Mouse (Mus musculus) forebrain, embryonic 12.5 days (tissue): Measurements from ENCODE around the gene Taf8. TPM values are rescaled to one million over a fixed set of nuclear protein-coding genes. Genes with fewer than 3 reads are reported as not detected.

Source experiments
- ATAC-seq: fragments of 200-750 bp; cut with Nextera tagmentation; 2 replicates; pipeline ENCODE4 v1.8.0; 2017; ENCODE audit warnings: moderate TSS enrichment; ENCODE audit not compliant: low FRiP score
- H3K27ac ChIP-seq: fragments of 300-500 bp; sonication (generic); 2 replicates; pipeline ENCODE4 v1.5.1; 2016; ENCODE audit warnings: mild to moderate bottlenecking
- H3K27me3 ChIP-seq: fragments of 300-500 bp; sonication (generic); 2 replicates; pipeline ENCODE4 v1.6.1; 2016; ENCODE audit warnings: mild to moderate bottlenecking
- H3K36me3 ChIP-seq: fragments of 300-500 bp; sonication (generic); replicated peaks from 2 replicates; pipeline ENCODE4 v1.6.1; 2016; ENCODE audit warnings: mild to moderate bottlenecking
- H3K4me1 ChIP-seq: fragments of 300-500 bp; sonication (generic); 2 replicates; pipeline ENCODE4 v1.6.1; 2016
- H3K4me2 ChIP-seq: fragments of 300-500 bp; sonication (generic); 2 replicates; pipeline ENCODE4 v1.6.1; 2016; ENCODE audit warnings: mild to moderate bottlenecking, moderate library complexity
- H3K4me3 ChIP-seq: fragments of 300-500 bp; sonication (generic); replicated peaks from 2 replicates; pipeline ENCODE4 v1.5.1; 2016; ENCODE audit warnings: mild to moderate bottlenecking
- H3K9ac ChIP-seq: fragments of 300-500 bp; sonication (generic); 2 replicates; pipeline ENCODE4 v1.6.1; 2016; ENCODE audit warnings: mild to moderate bottlenecking
- H3K9me3 ChIP-seq: fragments of 300-500 bp; sonication (generic); 2 replicates; pipeline ENCODE4 v1.6.1; 2016
- WGBS: fragments of 180-500 bp; shearing (Covaris S2); methylation state at CpG from one replicate; pipeline ENCODE4 v1.1.7; 2016; 5-methylcytosine and 5-hydroxymethylcytosine counted together
- polyA plus RNA-seq: library from polyadenylated mRNA; unstranded; fragments of >200 nt; fragmentation: Nextera tagmentation; extraction: Ambion mirVana; gene quantifications from 2 replicates; pipeline ENCODE4 v1.2.1, GENCODE M21; 2016

The Taf8 gene
- polyA plus RNA-seq, 1 experiment from 2014 or later, result 31.1 TPM

- Histone ChIP-seq H3K9me3 (no peaks in the 10 kb centered on the region), H3K4me2 (peak overlapping the region; percentile 89), H3K27ac (peak overlapping the region; percentile 67), H3K4me3 (peak overlapping the region; percentile 71), H3K36me3 (peaks cover 27% of the 10 kb centered on the region), H3K9ac (peak overlapping the region; percentile 68), H3K27me3 (no peaks in the 10 kb centered on the region), H3K4me1 (peaks cover 22% of the 10 kb centered on the region)
- WGBS, result 11% methylated on average over 11 of the region's 11 CpGs
- ATAC-seq, result no peak
Measured at GRCm38 (mm10) chr17:47501531-47501930, 561 bp downstream of the Taf8 start.

GRCm38 (mm10) chr17:47494132-47494531 is 8.0 kb downstream of the Taf8 start:
- WGBS, result 90% methylated on average over 11 of the region's 11 CpGs
- H3K36me3 ChIP-seq, result peaks cover 89% of the 10 kb centered on the region

GRCm38 (mm10) chr17:47493653-47494052 is 8.4 kb downstream of the Taf8 start:
- H3K27me3 ChIP-seq, result no peaks in the 10 kb centered on the region
- H3K9me3 ChIP-seq, result no peaks in the 10 kb centered on the region
- H3K27ac ChIP-seq, result no peak overlapping the region
- H3K36me3 ChIP-seq, result peaks cover 89% of the 10 kb centered on the region
- no peak overlapping the region for H3K9ac ChIP-seq
- H3K4me3 ChIP-seq, result no peak overlapping the region
- 91% methylated on average over 6 of the region's 6 CpGs for WGBS
- no peaks in the 10 kb centered on the region for H3K4me1 ChIP-seq
- ATAC-seq, result no peak
- H3K4me2 ChIP-seq, result no peak overlapping the region

More at GRCm38 (mm10) chr17:47494132-47494531, 8.0 kb downstream of the Taf8 start:
- Histone ChIP-seq H3K9me3 (no peaks in the 10 kb centered on the region), H3K9ac (no peak overlapping the region), H3K4me2 (no peak overlapping the region), H3K27me3 (no peaks in the 10 kb centered on the region), H3K27ac (no peak overlapping the region), H3K4me1 (no peaks in the 10 kb centered on the region), H3K4me3 (no peak overlapping the region)
- no peak for ATAC-seq

- no peak overlapping the region for H3K4me2 ChIP-seq
- ATAC-seq, result no peak
- 87% methylated on average over 6 of the region's 6 CpGs for WGBS
Measured at GRCm38 (mm10) chr17:47492731-47493130, 9.4 kb downstream of the Taf8 start.

GRCm38 (mm10) chr17:47490791-47491190 is 11.3 kb downstream of the Taf8 start:
- Histone ChIP-seq H3K4me1 (peaks cover 2% of the 10 kb centered on the region; the same call in 1 of the 2 replicates), H3K27me3 (no peaks in the 10 kb centered on the region), H3K4me2 (no peak overlapping the region), H3K4me3 (no peak overlapping the region), H3K27ac (no peak overlapping the region), H3K9ac (no peak overlapping the region), H3K9me3 (no peaks in the 10 kb centered on the region), H3K36me3 (peaks cover 73% of the 10 kb centered on the region)
- 85% methylated on average over 9 of the region's 9 CpGs for WGBS
- ATAC-seq, result no peak

More at GRCm38 (mm10) chr17:47492731-47493130, 9.4 kb downstream of the Taf8 start:
- Histone ChIP-seq H3K9me3 (no peaks in the 10 kb centered on the region), H3K27me3 (no peaks in the 10 kb centered on the region), H3K27ac (no peak overlapping the region), H3K36me3 (peaks cover 86% of the 10 kb centered on the region), H3K4me3 (no peak overlapping the region), H3K9ac (no peak overlapping the region), H3K4me1 (no peaks in the 10 kb centered on the region)

GRCm38 (mm10) chr17:47485791-47486190 is 16.3 kb downstream of the Taf8 start:
- peaks cover 10% of the 10 kb centered on the region; the same call in 1 of the 2 replicates for H3K4me1 ChIP-seq
- H3K27ac ChIP-seq, result no peak overlapping the region
- peaks cover 24% of the 10 kb centered on the region for H3K36me3 ChIP-seq
- H3K4me2 ChIP-seq, result no peak overlapping the region
- no peak overlapping the region for H3K4me3 ChIP-seq
- no peaks in the 10 kb centered on the region for H3K27me3 ChIP-seq
- H3K9me3 ChIP-seq, result no peaks in the 10 kb centered on the region
- 83% methylated on average over 3 of the region's 3 CpGs for WGBS
- no peak overlapping the region for H3K9ac ChIP-seq
- no peak for ATAC-seq

- peaks cover 16% of the 10 kb centered on the region for H3K36me3 ChIP-seq
- no peak for ATAC-seq
- 8% methylated on average over 3 of the region's 3 CpGs for WGBS
Measured at GRCm38 (mm10) chr17:47484993-47485392, 17.1 kb downstream of the Taf8 start.

GRCm38 (mm10) chr17:47484241-47484921 is 17.7 kb downstream of the Taf8 start:
- no peak overlapping the region for H3K4me2 ChIP-seq
- no peak overlapping the region for H3K27ac ChIP-seq
- no peaks in the 10 kb centered on the region for H3K27me3 ChIP-seq
- no peak for ATAC-seq
- H3K9ac ChIP-seq, result no peak overlapping the region; the same call in 1 of the 2 replicates
- H3K4me1 ChIP-seq, result peaks cover 10% of the 10 kb centered on the region; the same call in 1 of the 2 replicates
- H3K36me3 ChIP-seq, result peaks cover 10% of the 10 kb centered on the region
- H3K9me3 ChIP-seq, result no peaks in the 10 kb centered on the region
- H3K4me3 ChIP-seq, result no peak overlapping the region
- WGBS, result 15% methylated on average over 1 of the region's 1 CpGs

More at GRCm38 (mm10) chr17:47484993-47485392, 17.1 kb downstream of the Taf8 start:
- H3K4me3 ChIP-seq, result no peak overlapping the region
- H3K4me1 ChIP-seq, result peaks cover 10% of the 10 kb centered on the region; the same call in 1 of the 2 replicates
- no peak overlapping the region for H3K27ac ChIP-seq
- no peaks in the 10 kb centered on the region for H3K9me3 ChIP-seq
- no peak overlapping the region for H3K4me2 ChIP-seq
- H3K9ac ChIP-seq, result no peak overlapping the region
- H3K27me3 ChIP-seq, result no peaks in the 10 kb centered on the region

GRCm38 (mm10) chr17:47482401-47482800 is 19.7 kb downstream of the Taf8 start:
- Histone ChIP-seq H3K9ac (no peak overlapping the region), H3K4me2 (no peak overlapping the region), H3K27ac (no peak overlapping the region), H3K9me3 (no peaks in the 10 kb centered on the region), H3K4me3 (no peak overlapping the region), H3K4me1 (peaks cover 10% of the 10 kb centered on the region; the same call in 1 of the 2 replicates), H3K36me3 (no peaks in the 10 kb centered on the region), H3K27me3 (no peaks in the 10 kb centered on the region)
- ATAC-seq, result no peak
- WGBS, result 43% methylated on average over 2 of the region's 2 CpGs

GRCm38 (mm10) chr17:47479887-47480286 is 22.2 kb downstream of the Taf8 start:
- ATAC-seq, result no peak
- Histone ChIP-seq H3K27me3 (no peaks in the 10 kb centered on the region), H3K36me3 (no peaks in the 10 kb centered on the region), H3K9ac (no peak overlapping the region), H3K9me3 (no peaks in the 10 kb centered on the region), H3K4me2 (no peak overlapping the region), H3K27ac (no peak overlapping the region), H3K4me1 (peaks cover under 1% of the 10 kb centered on the region; the same call in 1 of the 2 replicates), H3K4me3 (no peak overlapping the region)
- 75% methylated on average over 3 of the region's 3 CpGs for WGBS

- Histone ChIP-seq H3K9me3 (no peaks in the 10 kb centered on the region), H3K27me3 (peaks cover 4% of the 10 kb centered on the region; the same call in 1 of the 2 replicates), H3K36me3 (no peaks in the 10 kb centered on the region), H3K4me3 (no peak overlapping the region), H3K27ac (no peak overlapping the region), H3K9ac (no peak overlapping the region), H3K4me1 (0 out of 2 replicates have a peak, but pooled peaks cover 3% of the 10 kb centered on the region), H3K4me2 (no peak overlapping the region)
- no peak for ATAC-seq
- 63% methylated on average over 3 of the region's 3 CpGs for WGBS
Measured at GRCm38 (mm10) chr17:47475714-47476113, 26.4 kb downstream of the Taf8 start.

GRCm38 (mm10) chr17:47475181-47475580 is 26.9 kb downstream of the Taf8 start:
- WGBS, result 86% methylated on average over 4 of the region's 4 CpGs
- H3K36me3 ChIP-seq, result no peaks in the 10 kb centered on the region
- H3K4me2 ChIP-seq, result no peak overlapping the region
- peaks cover 8% of the 10 kb centered on the region for H3K27me3 ChIP-seq
- no peak overlapping the region for H3K9ac ChIP-seq
- H3K27ac ChIP-seq, result no peak overlapping the region
- peaks cover 5% of the 10 kb centered on the region; the same call in 1 of the 2 replicates for H3K4me1 ChIP-seq
- H3K9me3 ChIP-seq, result no peaks in the 10 kb centered on the region
- no peak for ATAC-seq
- H3K4me3 ChIP-seq, result no peak overlapping the region

- Histone ChIP-seq H3K27ac (no peak overlapping the region), H3K4me1 (peaks cover 5% of the 10 kb centered on the region; the same call in 1 of the 2 replicates), H3K9ac (no peak overlapping the region), H3K4me2 (no peak overlapping the region), H3K36me3 (no peaks in the 10 kb centered on the region), H3K4me3 (no peak overlapping the region), H3K9me3 (no peaks in the 10 kb centered on the region), H3K27me3 (peaks cover 17% of the 10 kb centered on the region)
- no peak for ATAC-seq
- WGBS, result 86% methylated on average over 4 of the region's 4 CpGs
Measured at GRCm38 (mm10) chr17:47474250-47474649, 27.8 kb downstream of the Taf8 start.
